Mouse (Mus musculus): Measurements from ENCODE around the gene Ddx39. TPM values are rescaled to one million over a fixed set of nuclear protein-coding genes. Genes with fewer than 3 reads are reported as not detected.
A peak's percentile ranks its signal among the peaks of the same experiment; 100 is the strongest.

The Ddx39 gene
- polyA plus RNA-seq, 1 experiment from 2014 or later, result 224 TPM

GRCm38 (mm10) chr8:83756273-83756672 is 41.3 kb downstream of the Ddx39 start:
- Histone ChIP-seq H3K27ac (ENCODE audit: low read length) (no peak overlapping the region), H3K27me3 (replicated peaks; ENCODE audit: control insufficient read depth, insufficient read depth, low read length) (no peaks in the 10 kb centered on the region), H3K4me1 (ENCODE audit: control insufficient read depth, insufficient read depth, low read length) (0 out of 2 replicates have a peak, but pooled peaks cover 2% of the 10 kb centered on the region), H3K4me2 (ENCODE audit: low read depth, low read length) (no peak overlapping the region), H3K9me3 (ENCODE audit: control insufficient read depth, low read length) (no peaks in the 10 kb centered on the region), H3K36me3 (ENCODE audit: control insufficient read depth, insufficient read depth, low read length) (no peaks in the 10 kb centered on the region), H3K4me3 (ENCODE audit: low read length) (no peak overlapping the region), H3K9ac (ENCODE audit: low read depth, low read length) (no peak overlapping the region)
- WGBS, result 94% methylated on average over 3 of the region's 3 CpGs
- no peak for ATAC-seq

GRCm38 (mm10) chr8:83757084-83757607 is 42.2 kb downstream of the Ddx39 start:
- peak; percentile 69 for ATAC-seq
- Histone ChIP-seq H3K27me3 (replicated peaks; ENCODE audit: control insufficient read depth, insufficient read depth, low read length) (no peaks in the 10 kb centered on the region), H3K27ac (ENCODE audit: low read length) (no peak overlapping the region), H3K9me3 (ENCODE audit: control insufficient read depth, low read length) (no peaks in the 10 kb centered on the region), H3K36me3 (ENCODE audit: control insufficient read depth, insufficient read depth, low read length) (no peaks in the 10 kb centered on the region), H3K4me1 (ENCODE audit: control insufficient read depth, insufficient read depth, low read length) (0 out of 2 replicates have a peak, but pooled peaks cover 2% of the 10 kb centered on the region), H3K4me3 (ENCODE audit: low read length) (no peak overlapping the region), H3K4me2 (ENCODE audit: low read depth, low read length) (no peak overlapping the region), H3K9ac (ENCODE audit: low read depth, low read length) (no peak overlapping the region)
- 51% methylated on average over 6 of the region's 6 CpGs for WGBS

- Histone ChIP-seq H3K4me2 (ENCODE audit: low read depth, low read length) (no peak overlapping the region), H3K36me3 (ENCODE audit: control insufficient read depth, insufficient read depth, low read length) (no peaks in the 10 kb centered on the region), H3K27me3 (replicated peaks; ENCODE audit: control insufficient read depth, insufficient read depth, low read length) (no peaks in the 10 kb centered on the region), H3K27ac (ENCODE audit: low read length) (no peak overlapping the region), H3K9ac (ENCODE audit: low read depth, low read length) (no peak overlapping the region), H3K4me1 (ENCODE audit: control insufficient read depth, insufficient read depth, low read length) (0 out of 2 replicates have a peak, but pooled peaks cover 2% of the 10 kb centered on the region), H3K9me3 (ENCODE audit: control insufficient read depth, low read length) (no peaks in the 10 kb centered on the region), H3K4me3 (ENCODE audit: low read length) (no peak overlapping the region)
- no peak for ATAC-seq
- 57% methylated on average over 5 of the region's 5 CpGs for WGBS
Measured at GRCm38 (mm10) chr8:83758298-83758697, 43.3 kb downstream of the Ddx39 start.

GRCm38 (mm10) chr8:83759231-83759759 is 44.3 kb downstream of the Ddx39 start:
- H3K36me3 ChIP-seq (ENCODE audit: control insufficient read depth, insufficient read depth, low read length), result no peaks in the 10 kb centered on the region
- WGBS, result 57% methylated on average over 2 of the region's 2 CpGs
- 0 out of 2 replicates have a peak, but pooled peaks cover 2% of the 10 kb centered on the region for H3K4me1 ChIP-seq (ENCODE audit: control insufficient read depth, insufficient read depth, low read length)
- peak overlapping the region; percentile 4; the same call in 1 of the 2 replicates for H3K27ac ChIP-seq (ENCODE audit: low read length)
- no peak overlapping the region for H3K4me3 ChIP-seq (ENCODE audit: low read length)
- H3K27me3 ChIP-seq (replicated peaks; ENCODE audit: control insufficient read depth, insufficient read depth, low read length), result no peaks in the 10 kb centered on the region
- no peak overlapping the region for H3K9ac ChIP-seq (ENCODE audit: low read depth, low read length)
- no peak overlapping the region for H3K4me2 ChIP-seq (ENCODE audit: low read depth, low read length)
- no peak for ATAC-seq
- H3K9me3 ChIP-seq (ENCODE audit: control insufficient read depth, low read length), result no peaks in the 10 kb centered on the region

- Histone ChIP-seq H3K4me2 (ENCODE audit: low read depth, low read length) (no peak overlapping the region), H3K4me1 (ENCODE audit: control insufficient read depth, insufficient read depth, low read length) (peaks cover 9% of the 10 kb centered on the region), H3K9ac (ENCODE audit: low read depth, low read length) (no peak overlapping the region), H3K36me3 (ENCODE audit: control insufficient read depth, insufficient read depth, low read length) (no peaks in the 10 kb centered on the region), H3K9me3 (ENCODE audit: control insufficient read depth, low read length) (no peaks in the 10 kb centered on the region), H3K4me3 (ENCODE audit: low read length) (no peak overlapping the region), H3K27ac (ENCODE audit: low read length) (no peak overlapping the region), H3K27me3 (replicated peaks; ENCODE audit: control insufficient read depth, insufficient read depth, low read length) (no peaks in the 10 kb centered on the region)
- WGBS, result 94% methylated on average over 8 of the region's 8 CpGs
- no peak for ATAC-seq
Measured at GRCm38 (mm10) chr8:83764116-83764515, 49.1 kb downstream of the Ddx39 start.

- no peak overlapping the region for H3K9ac ChIP-seq (ENCODE audit: low read depth, low read length)
- no peak overlapping the region for H3K4me3 ChIP-seq (ENCODE audit: low read length)
- H3K4me2 ChIP-seq (ENCODE audit: low read depth, low read length), result no peak overlapping the region
- ATAC-seq, result no peak
- H3K27ac ChIP-seq (ENCODE audit: low read length), result no peak overlapping the region
- H3K36me3 ChIP-seq (ENCODE audit: control insufficient read depth, insufficient read depth, low read length), result no peaks in the 10 kb centered on the region
- WGBS, result 82% methylated on average over 2 of the region's 2 CpGs
- no peaks in the 10 kb centered on the region for H3K27me3 ChIP-seq (replicated peaks; ENCODE audit: control insufficient read depth, insufficient read depth, low read length)
- no peaks in the 10 kb centered on the region for H3K9me3 ChIP-seq (ENCODE audit: control insufficient read depth, low read length)
- H3K4me1 ChIP-seq (ENCODE audit: control insufficient read depth, insufficient read depth, low read length), result peaks cover 13% of the 10 kb centered on the region
Measured at GRCm38 (mm10) chr8:83764717-83765116, 49.7 kb downstream of the Ddx39 start.

- Histone ChIP-seq H3K27ac (ENCODE audit: low read length) (no peak overlapping the region), H3K9me3 (ENCODE audit: control insufficient read depth, low read length) (no peaks in the 10 kb centered on the region), H3K4me2 (ENCODE audit: low read depth, low read length) (no peak overlapping the region), H3K4me3 (ENCODE audit: low read length) (no peak overlapping the region), H3K4me1 (ENCODE audit: control insufficient read depth, insufficient read depth, low read length) (peaks cover 14% of the 10 kb centered on the region), H3K36me3 (ENCODE audit: control insufficient read depth, insufficient read depth, low read length) (no peaks in the 10 kb centered on the region), H3K27me3 (replicated peaks; ENCODE audit: control insufficient read depth, insufficient read depth, low read length) (no peaks in the 10 kb centered on the region), H3K9ac (ENCODE audit: low read depth, low read length) (no peak overlapping the region)
- no peak for ATAC-seq
Measured at GRCm38 (mm10) chr8:83765663-83766062, 50.7 kb downstream of the Ddx39 start.

- Histone ChIP-seq H3K27me3 (replicated peaks; ENCODE audit: control insufficient read depth, insufficient read depth, low read length) (no peaks in the 10 kb centered on the region), H3K36me3 (ENCODE audit: control insufficient read depth, insufficient read depth, low read length) (no peaks in the 10 kb centered on the region), H3K9ac (ENCODE audit: low read depth, low read length) (no peak overlapping the region), H3K9me3 (ENCODE audit: control insufficient read depth, low read length) (no peaks in the 10 kb centered on the region), H3K27ac (ENCODE audit: low read length) (no peak overlapping the region), H3K4me2 (ENCODE audit: low read depth, low read length) (no peak overlapping the region), H3K4me1 (ENCODE audit: control insufficient read depth, insufficient read depth, low read length) (peaks cover 15% of the 10 kb centered on the region), H3K4me3 (ENCODE audit: low read length) (no peak overlapping the region)
- no peak for ATAC-seq
- WGBS, result 83% methylated on average over 4 of the region's 4 CpGs
Measured at GRCm38 (mm10) chr8:83767442-83767841, 52.5 kb downstream of the Ddx39 start.

GRCm38 (mm10) chr8:83768526-83768925 is 53.5 kb downstream of the Ddx39 start:
- Histone ChIP-seq H3K4me1 (ENCODE audit: control insufficient read depth, insufficient read depth, low read length) (peaks cover 23% of the 10 kb centered on the region), H3K27ac (ENCODE audit: low read length) (peak overlapping the region; percentile 69), H3K4me2 (ENCODE audit: low read depth, low read length) (no peak overlapping the region), H3K36me3 (ENCODE audit: control insufficient read depth, insufficient read depth, low read length) (no peaks in the 10 kb centered on the region), H3K27me3 (replicated peaks; ENCODE audit: control insufficient read depth, insufficient read depth, low read length) (no peaks in the 10 kb centered on the region), H3K9ac (ENCODE audit: low read depth, low read length) (no peak overlapping the region), H3K4me3 (ENCODE audit: low read length) (no peak overlapping the region), H3K9me3 (ENCODE audit: control insufficient read depth, low read length) (no peaks in the 10 kb centered on the region)
- 13% methylated on average over 5 of the region's 5 CpGs for WGBS
- ATAC-seq, result peak; percentile 74

GRCm38 (mm10) chr8:83769720-83770119 is 54.7 kb downstream of the Ddx39 start:
- Histone ChIP-seq H3K4me3 (ENCODE audit: low read length) (no peak overlapping the region), H3K27me3 (replicated peaks; ENCODE audit: control insufficient read depth, insufficient read depth, low read length) (no peaks in the 10 kb centered on the region), H3K4me1 (ENCODE audit: control insufficient read depth, insufficient read depth, low read length) (peaks cover 24% of the 10 kb centered on the region), H3K27ac (ENCODE audit: low read length) (peak overlapping the region; percentile 69), H3K9ac (ENCODE audit: low read depth, low read length) (no peak overlapping the region), H3K9me3 (ENCODE audit: control insufficient read depth, low read length) (no peaks in the 10 kb centered on the region), H3K36me3 (ENCODE audit: control insufficient read depth, insufficient read depth, low read length) (no peaks in the 10 kb centered on the region), H3K4me2 (ENCODE audit: low read depth, low read length) (no peak overlapping the region)
- ATAC-seq, result no peak
- whole genome bisulfite sequencing, result 68% methylated on average over 7 of the region's 7 CpGs

Measured in intestine, embryonic 16.5 days (tissue).